Mouse (Mus musculus) lung, postnatal 4 days (tissue): Measurements from ENCODE around the gene Traf7.

Experiments used
- DNase-seq, 2 experiments: peaks; one replicate each; pipeline ENCODE4 v3.0.0; 2021

The Traf7 gene

DNA sequence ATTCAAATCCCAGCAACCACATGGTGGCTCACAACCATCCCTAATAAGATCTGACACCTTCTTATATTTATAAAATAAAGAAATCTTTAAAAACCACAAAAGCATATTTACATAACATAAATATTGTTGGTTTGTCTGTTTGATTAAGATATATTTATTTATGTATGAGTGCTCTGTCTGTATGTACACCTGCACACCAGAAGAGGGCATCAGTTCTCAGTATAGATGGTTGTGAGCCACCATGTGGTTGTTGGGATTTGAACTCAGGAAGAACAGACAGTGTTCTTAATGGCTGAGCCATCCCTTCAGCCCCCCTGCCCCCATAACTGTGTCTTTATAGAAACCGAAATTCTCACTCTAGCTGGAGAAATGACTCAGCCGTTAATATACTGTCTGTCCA lies 17.5 kb upstream of the Traf7 start:
- no peak for DNase-seq

GRCm38 (mm10) chr17:24544613-24545012 lies 16.9 kb upstream of the Traf7 start:
- DNase-seq, result peak in 1 of 2 experiments; percentile 33

GRCm38 (mm10) chr17:24540375-24540774 lies 12.6 kb upstream of the Traf7 start:
- peak; percentile 39 to 69 for DNase-seq

GRCm38 (mm10) chr17:24538950-24539349 lies 11.2 kb upstream of the Traf7 start:
- peak; percentile 39 to 66 for DNase-seq

- DNase-seq, result no peak
Measured at GRCm38 (mm10) chr17:24537536-24537935, 9.8 kb upstream of the Traf7 start.

- no peak for DNase-seq
Measured at GRCm38 (mm10) chr17:24535300-24535699, 7.6 kb upstream of the Traf7 start.

DNA sequence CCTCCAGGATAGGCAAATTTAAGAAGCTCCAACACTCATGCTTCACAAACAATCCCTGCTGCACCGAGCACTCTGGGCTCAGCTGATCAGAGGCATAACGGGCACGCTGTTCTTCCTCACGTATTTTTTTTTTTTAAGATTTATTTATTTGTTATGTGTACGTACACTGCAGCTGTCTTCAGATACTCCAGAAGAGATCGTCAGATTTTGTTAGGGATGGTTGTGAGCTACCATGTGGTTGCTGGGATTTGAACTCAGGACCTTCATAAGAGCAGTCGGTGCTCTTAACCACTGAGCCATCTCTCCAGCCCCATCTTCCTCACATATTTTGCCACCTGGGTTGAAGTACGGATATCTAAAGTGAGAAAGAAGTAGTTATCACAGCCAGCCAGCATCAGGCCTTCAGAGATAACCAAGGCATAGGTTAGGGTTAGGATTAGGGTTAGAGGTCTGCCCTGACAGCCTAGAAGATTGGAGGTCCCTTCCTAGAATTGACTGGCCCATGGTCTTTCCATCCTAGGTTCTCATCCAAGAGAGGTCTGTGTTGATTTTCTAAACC lies 6.5 kb upstream of the Traf7 start, which contains the start of gene Rab26:
Gene Rab26, minus strand, starts transcription at position 51 of the 559 bp plus-strand sequence.
- DNase-seq, result no peak

DNA sequence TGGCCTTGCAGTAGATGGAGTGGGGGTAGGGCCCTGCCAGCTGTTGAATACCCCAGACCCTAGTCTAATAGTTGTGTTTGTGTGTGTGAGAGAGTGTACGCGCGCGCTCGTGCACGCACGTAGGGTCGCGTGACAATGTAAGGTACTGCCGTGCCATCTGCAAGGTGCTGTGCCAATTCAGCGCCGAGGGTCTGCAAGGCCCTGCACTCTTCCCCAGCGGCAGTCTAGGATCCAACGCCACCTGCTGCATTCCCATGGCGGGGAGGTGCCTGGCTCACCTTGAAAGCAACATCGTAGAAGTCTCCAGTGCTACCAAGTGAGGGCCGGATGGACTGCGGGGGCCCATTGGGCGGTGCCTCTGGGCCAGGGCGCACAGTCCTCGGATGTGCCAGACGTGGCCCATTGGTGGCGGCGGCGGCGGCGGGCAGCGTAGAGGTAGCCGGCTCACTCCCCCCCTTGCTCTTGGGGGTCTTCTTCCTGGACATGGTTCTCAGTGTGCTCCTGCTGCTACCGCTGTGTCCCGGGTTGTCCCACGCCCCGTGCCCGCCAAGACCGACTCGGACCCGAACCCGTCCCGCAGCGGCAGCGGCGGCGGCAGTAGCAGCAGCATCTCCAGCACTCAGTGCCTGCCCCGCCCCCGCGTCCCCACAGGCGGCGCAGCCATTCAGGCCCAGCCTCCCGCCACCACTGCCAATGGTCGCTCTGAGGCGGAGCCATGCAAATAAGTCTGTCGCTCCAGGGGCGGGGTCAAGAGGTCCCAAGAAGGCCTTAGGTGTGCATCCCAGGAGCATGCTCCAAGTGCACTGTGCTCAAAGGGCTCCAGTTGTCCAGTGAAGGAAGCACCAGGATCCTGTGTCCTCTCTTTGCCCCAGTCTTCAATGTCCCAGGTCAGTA lies 5.6 kb upstream of the Traf7 start:
- peak; percentile 90 to 92 for DNase-seq

DNA sequence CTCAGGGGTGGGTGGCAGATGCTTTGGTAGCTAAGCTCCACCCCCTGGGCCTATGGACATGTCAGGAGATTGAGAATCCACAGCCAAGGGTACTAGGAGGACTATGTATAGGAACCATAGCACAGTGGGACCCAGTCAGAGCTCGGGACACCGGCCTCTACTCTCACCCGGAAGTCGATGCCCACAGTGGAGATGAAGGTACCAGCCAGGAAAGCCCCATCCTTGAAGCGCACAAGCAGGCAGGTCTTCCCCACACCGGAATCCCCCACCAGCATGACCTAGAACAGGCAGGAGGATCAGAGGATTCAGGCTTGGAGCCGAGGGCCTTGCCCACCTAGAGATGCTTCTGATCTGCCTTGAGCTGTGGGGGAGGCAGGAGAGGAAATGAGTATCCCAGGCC lies 4.3 kb upstream of the Traf7 start:
- DNase-seq, result no peak

- DNase-seq, result no peak
Measured at GRCm38 (mm10) chr17:24531064-24531463, 3.3 kb upstream of the Traf7 start.

GRCm38 (mm10) chr17:24530361-24531050 lies 2.8 kb upstream of the Traf7 start:
- DNase-seq, result peak in 1 of 2 experiments; percentile 20

DNA sequence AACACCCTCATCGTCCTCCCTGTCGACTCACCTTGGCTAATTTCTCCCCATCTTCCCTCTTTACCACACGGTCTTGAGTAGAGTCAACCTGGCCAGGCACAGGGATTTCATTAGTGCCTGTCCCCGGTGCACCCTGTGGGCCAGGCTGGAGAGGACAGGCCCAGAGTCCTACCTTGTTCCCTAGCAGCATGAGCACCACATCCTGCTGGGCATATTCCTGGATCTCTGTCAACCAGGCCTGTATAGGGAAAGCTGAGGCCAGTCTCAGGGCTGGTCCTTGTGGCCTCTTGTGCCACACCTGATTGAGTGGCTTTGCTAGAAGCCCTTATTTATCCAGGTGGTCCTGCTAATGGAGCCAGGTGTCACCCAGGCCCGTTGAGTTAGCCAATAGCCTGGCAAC lies 2.1 kb upstream of the Traf7 start:
- DNase-seq, result peak in 1 of 2 experiments; percentile 22

- peak; percentile 64 to 78 for DNase-seq
Measured at GRCm38 (mm10) chr17:24529007-24529451, 1.3 kb upstream of the Traf7 start.

DNA sequence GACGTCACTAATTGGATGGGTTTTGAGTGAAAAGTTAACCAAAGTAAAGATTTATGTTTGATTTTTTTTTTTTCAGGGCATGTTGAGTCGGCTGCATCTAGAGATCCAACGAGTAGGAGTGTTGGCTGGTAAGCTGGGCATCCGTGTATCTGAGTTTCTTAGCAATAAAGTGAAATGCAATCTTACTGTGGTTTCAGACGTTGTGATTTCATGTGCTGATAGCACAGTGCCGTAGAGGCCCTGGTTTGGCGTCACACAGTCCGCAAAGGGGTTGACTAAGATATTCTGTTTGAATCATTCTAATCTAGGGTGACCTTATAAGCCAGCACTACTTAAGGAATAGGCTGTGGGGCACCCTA lies 801 bp upstream of the Traf7 start:
- peak in 1 of 2 experiments; percentile 17 for DNase-seq

DNA sequence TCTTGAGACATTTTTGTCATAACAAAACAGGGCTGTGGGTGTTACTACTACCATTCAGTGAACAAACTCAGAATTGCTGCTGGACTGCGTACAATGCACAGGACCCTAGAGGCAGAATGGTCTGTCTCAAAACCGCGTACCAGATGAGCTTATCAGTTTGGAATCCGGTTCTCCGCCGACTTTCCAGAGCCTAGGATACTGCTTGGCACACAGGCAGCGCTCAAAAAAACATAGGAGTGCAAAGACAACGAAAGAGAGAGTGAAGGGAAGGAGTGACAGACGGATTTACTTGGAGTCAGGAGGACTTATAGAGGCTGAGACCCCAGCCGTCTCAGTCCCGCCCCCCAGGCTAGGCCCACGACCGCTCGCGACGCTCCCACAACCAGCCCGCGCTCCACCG lies 423 bp downstream of the Traf7 start:
- DNase-seq, result peak in 1 of 2 experiments; percentile 30

DNA sequence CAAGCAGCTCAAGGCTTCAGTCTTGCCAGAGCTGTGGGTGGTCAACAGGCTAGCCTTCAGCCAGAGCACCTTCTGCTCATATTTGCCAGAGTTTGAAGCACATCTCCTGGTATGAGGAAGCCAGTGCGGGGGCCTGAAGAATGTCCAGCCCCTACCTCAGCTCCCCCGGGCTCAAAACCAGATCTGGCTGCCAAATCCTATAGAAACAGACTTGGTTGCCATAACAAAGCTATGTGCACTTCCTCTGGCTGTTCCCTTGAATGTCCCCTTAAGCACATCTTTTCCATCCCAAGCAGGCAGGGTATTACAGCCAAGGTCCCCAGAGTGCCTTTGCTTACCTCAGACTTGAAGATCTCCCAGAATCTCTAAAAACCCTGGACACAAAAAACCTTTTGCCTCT lies 3.0 kb downstream of the Traf7 start:
- DNase-seq, result peak in 1 of 2 experiments; percentile 39

DNA sequence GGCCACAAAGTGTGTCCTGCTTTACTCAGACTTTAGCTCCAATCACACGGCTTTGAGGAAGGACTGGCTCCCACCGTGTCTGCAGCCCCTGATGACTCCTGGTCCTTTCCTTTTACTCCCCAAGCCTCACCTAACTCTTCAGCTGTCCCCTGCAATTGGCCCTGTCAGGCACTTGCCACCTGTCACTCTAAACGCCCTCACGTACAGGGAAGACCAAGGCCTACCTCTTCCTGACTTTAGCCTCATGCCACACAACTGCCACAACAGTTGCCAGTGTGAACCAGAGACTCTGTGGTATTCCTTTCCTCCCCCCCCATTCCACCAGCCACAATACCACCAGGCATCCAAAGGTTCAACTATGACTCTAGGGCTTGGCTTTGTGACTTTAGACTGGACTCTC lies 7.3 kb downstream of the Traf7 start:
- DNase-seq, result no peak

DNA sequence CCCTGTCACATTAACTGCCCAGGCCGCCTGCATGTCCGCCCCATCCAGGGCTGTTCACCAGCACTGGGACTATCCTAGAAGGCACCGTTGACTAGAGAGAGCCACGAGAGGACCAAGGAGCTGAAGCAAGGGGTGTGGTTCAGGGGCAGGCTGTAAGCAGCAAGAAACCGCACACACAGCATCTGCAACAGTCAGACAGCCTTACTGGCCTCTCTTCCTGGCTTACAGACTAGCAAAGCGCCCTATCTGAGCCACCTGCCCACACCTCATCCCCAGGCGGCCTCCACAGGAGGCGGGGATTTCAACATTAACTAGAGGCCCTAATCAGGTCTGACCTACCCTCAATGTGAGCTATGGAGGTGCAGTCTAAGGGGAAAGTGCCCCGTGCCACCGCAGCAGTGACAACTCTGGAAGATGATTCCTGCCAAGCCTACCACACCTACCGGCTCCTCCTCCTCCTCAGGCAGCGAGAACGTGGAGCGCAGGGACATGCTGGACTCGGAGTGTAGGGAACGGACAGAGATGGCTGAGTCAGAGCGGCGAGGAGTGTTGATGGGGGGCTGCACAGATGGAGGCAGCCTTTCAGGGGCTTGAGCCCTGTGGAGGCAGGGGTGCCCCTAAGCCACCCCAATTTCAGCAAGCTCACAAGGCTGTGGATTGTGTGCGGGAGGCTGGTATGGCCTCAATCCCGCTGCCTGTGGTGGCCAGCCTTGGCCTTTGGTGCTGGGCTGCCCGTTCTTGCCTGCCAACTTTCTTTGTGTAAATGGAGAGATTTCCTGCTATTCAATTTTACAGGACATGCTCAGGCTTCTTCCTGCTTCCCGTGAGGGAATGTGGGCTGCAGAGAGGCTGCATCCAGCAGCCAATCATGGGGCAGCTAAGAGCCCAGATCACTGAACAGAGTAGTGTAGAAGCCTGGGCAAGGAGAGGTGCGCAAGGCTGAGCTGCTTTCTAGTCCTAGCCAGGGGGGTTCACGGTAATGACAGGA lies 13.2 kb downstream of the Traf7 start:
- peak; percentile 52 to 76 for DNase-seq

DNA sequence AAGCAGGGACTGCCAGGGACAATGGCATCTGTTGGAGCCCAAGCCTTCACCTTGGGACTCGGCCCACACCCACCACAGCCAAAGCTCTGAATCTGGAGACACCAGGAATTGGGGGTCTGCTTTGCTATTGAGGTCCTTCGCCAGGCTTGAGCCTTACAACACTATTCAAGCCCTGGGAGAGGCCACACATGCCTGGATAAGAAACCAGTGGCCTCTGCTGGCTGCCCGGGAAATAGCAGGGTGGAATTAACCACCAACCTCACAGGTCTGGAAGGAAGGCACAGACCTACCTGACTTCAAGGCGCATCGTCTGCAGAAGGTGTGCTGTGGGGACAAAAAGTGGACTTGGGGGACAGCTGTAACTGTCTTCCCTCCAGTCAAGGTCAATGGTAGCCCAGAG lies 14.1 kb downstream of the Traf7 start:
- peak; percentile 65 to 75 for DNase-seq

- DNase-seq, result no peak
Measured at GRCm38 (mm10) chr17:24507806-24508460, 19.8 kb downstream of the Traf7 start.

GRCm38 (mm10) chr17:24507129-24507664 lies 20.5 kb downstream of the Traf7 start:
- DNase-seq, result no peak
